Mouse (Mus musculus): ENCODE measurements around the gene Tle6. TPM values are rescaled to one million over a fixed set of nuclear protein-coding genes. Genes with fewer than 3 reads are reported as not detected.

The Tle6 gene
- polyA plus RNA-seq, 1 experiment from 2014 or later = 30.1 TPM

GRCm38 (mm10) chr10:81543633-81544032 lies 57.2 kb downstream of the Tle6 start:
- ATAC-seq (ENCODE audit: low read depth) = no peak
- WGBS = 81% methylated on average over 1 of the region's 1 CpGs
- H3K4me1 ChIP-seq (replicated peaks; ENCODE audit: control insufficient read depth, insufficient read depth, low read length) = peaks cover 31% of the 10 kb centered on the region
- peak overlapping the region; percentile 93 for H3K4me3 ChIP-seq (ENCODE audit: low read length)
- 0 out of 2 replicates have a peak, but pooled peaks cover 5% of the 10 kb centered on the region for H3K36me3 ChIP-seq (ENCODE audit: control insufficient read depth, insufficient read depth, low read length)
- peak overlapping the region; percentile 93 for H3K9ac ChIP-seq (ENCODE audit: low read length)
- H3K27me3 ChIP-seq (ENCODE audit: control insufficient read depth, insufficient read depth, low read depth, low read length) = no peaks in the 10 kb centered on the region
- no peaks in the 10 kb centered on the region for H3K9me3 ChIP-seq (ENCODE audit: control insufficient read depth, low read length)
- peak overlapping the region; percentile 96 for H3K4me2 ChIP-seq (ENCODE audit: low read depth, low read length)
- no peak overlapping the region for H3K27ac ChIP-seq (ENCODE audit: low read length)

DNA sequence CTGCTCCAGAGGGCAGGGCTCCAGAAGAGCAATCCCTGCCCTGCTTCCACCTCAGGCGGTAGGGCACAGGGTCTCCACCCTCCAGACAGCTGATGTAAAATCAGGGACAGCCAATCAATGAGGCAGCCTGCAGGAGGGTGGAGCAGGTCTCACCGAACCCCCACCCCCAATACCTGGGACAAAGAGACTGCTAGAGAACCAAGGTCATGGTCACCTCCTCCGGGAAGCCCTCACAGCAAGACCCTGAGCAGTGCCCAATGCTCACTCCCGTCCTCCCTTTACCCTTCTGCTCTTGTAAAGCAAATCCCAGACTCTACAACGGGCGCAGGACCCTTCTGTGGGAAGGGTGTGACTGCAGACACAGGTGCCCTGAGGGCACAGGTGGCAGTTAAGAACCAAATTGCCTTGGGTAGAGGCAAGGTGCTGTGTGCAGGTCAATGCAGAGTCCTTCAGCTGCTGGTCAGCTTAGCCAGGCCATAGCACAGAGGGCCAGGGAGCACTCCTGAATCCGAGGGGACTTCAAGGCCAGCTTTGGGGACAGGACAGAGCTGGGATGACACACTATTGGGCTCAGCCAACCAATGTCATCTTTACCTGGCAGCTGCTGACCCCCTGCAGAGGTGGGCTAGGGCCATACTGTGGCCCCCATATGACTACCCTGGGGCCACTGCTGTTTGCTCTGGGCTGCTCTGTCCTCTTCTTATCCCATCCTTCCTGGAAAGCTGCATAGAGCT lies 58.0 kb downstream of the Tle6 start:
- Histone ChIP-seq H3K27me3 (ENCODE audit: control insufficient read depth, insufficient read depth, low read depth, low read length) (no peaks in the 10 kb centered on the region), H3K4me1 (replicated peaks; ENCODE audit: control insufficient read depth, insufficient read depth, low read length) (peaks cover 31% of the 10 kb centered on the region), H3K9me3 (ENCODE audit: control insufficient read depth, low read length) (no peaks in the 10 kb centered on the region), H3K36me3 (ENCODE audit: control insufficient read depth, insufficient read depth, low read length) (0 out of 2 replicates have a peak, but pooled peaks cover 5% of the 10 kb centered on the region), H3K27ac (ENCODE audit: low read length) (no peak overlapping the region), H3K9ac (ENCODE audit: low read length) (peak overlapping the region; percentile 93; the same call in 1 of the 2 replicates), H3K4me2 (ENCODE audit: low read depth, low read length) (peak overlapping the region; percentile 96), H3K4me3 (ENCODE audit: low read length) (peak overlapping the region; percentile 93; the same call in 1 of the 2 replicates)
- 66% methylated on average over 7 of the region's 7 CpGs for WGBS
- ATAC-seq (ENCODE audit: low read depth) = no peak

- peaks cover 31% of the 10 kb centered on the region for H3K4me1 ChIP-seq (replicated peaks; ENCODE audit: control insufficient read depth, insufficient read depth, low read length)
- peak overlapping the region; percentile 57 for H3K9ac ChIP-seq (ENCODE audit: low read length)
- H3K27me3 ChIP-seq (ENCODE audit: control insufficient read depth, insufficient read depth, low read depth, low read length) = no peaks in the 10 kb centered on the region
- ATAC-seq (ENCODE audit: low read depth) = no peak
- WGBS = 52% methylated on average over 10 of the region's 10 CpGs
- 0 out of 2 replicates have a peak, but pooled peaks cover 5% of the 10 kb centered on the region for H3K36me3 ChIP-seq (ENCODE audit: control insufficient read depth, insufficient read depth, low read length)
- peak overlapping the region; percentile 55; the same call in 1 of the 2 replicates for H3K27ac ChIP-seq (ENCODE audit: low read length)
- peak overlapping the region; percentile 23 for H3K4me2 ChIP-seq (ENCODE audit: low read depth, low read length)
- H3K9me3 ChIP-seq (ENCODE audit: control insufficient read depth, low read length) = no peaks in the 10 kb centered on the region
- no peak overlapping the region for H3K4me3 ChIP-seq (ENCODE audit: low read length)
These were observed 59.1 kb downstream of the Tle6 start for GRCm38 (mm10) chr10:81541803-81542202.

GRCm38 (mm10) chr10:81541363-81541762 lies 59.5 kb downstream of the Tle6 start:
- peak overlapping the region; percentile 55; the same call in 1 of the 2 replicates for H3K27ac ChIP-seq (ENCODE audit: low read length)
- no peak overlapping the region for H3K4me2 ChIP-seq (ENCODE audit: low read depth, low read length)
- H3K9me3 ChIP-seq (ENCODE audit: control insufficient read depth, low read length) = no peaks in the 10 kb centered on the region
- 0 out of 2 replicates have a peak, but pooled peaks cover 5% of the 10 kb centered on the region for H3K36me3 ChIP-seq (ENCODE audit: control insufficient read depth, insufficient read depth, low read length)
- no peak overlapping the region for H3K4me3 ChIP-seq (ENCODE audit: low read length)
- no peaks in the 10 kb centered on the region for H3K27me3 ChIP-seq (ENCODE audit: control insufficient read depth, insufficient read depth, low read depth, low read length)
- 76% methylated on average over 5 of the region's 5 CpGs for WGBS
- H3K4me1 ChIP-seq (replicated peaks; ENCODE audit: control insufficient read depth, insufficient read depth, low read length) = peaks cover 31% of the 10 kb centered on the region
- H3K9ac ChIP-seq (ENCODE audit: low read length) = peak overlapping the region; percentile 57; the same call in 1 of the 2 replicates
- ATAC-seq (ENCODE audit: low read depth) = no peak

Other genes with a start within 250 kb of the Tle6 start
- gene Mfsd12, start 243.6 kb downstream of the Tle6 start, polyA plus RNA-seq (2015; fragmentation: Nextera tagmentation; extraction: Ambion mirVana) = 13.7 and 13.9 TPM in 2 replicates
- gene 4930404N11Rik, start 235.3 kb downstream of the Tle6 start, polyA plus RNA-seq (2015; fragmentation: Nextera tagmentation; extraction: Ambion mirVana) = 2.0 and 2.2 TPM in 2 replicates
- 95.4 and 105 TPM in 2 replicates for gene Fzr1, start 222.6 kb downstream of the Tle6 start, polyA plus RNA-seq (2015; fragmentation: Nextera tagmentation; extraction: Ambion mirVana)
- gene Dohh, start 216.6 kb downstream of the Tle6 start, polyA plus RNA-seq (2015; fragmentation: Nextera tagmentation; extraction: Ambion mirVana) = 71.4 and 73.1 TPM in 2 replicates
- gene Gm48551, start 216.6 kb downstream of the Tle6 start, polyA plus RNA-seq (2015; fragmentation: Nextera tagmentation; extraction: Ambion mirVana) = 3.0 and 3.1 TPM in 2 replicates
- 1.2 and 1.7 TPM in 2 replicates for gene Gm48552, start 212.1 kb downstream of the Tle6 start, polyA plus RNA-seq (2015; fragmentation: Nextera tagmentation; extraction: Ambion mirVana)
- gene Smim24, start 208.0 kb downstream of the Tle6 start, polyA plus RNA-seq (2015; fragmentation: Nextera tagmentation; extraction: Ambion mirVana) = 7.9 and 9.0 TPM in 2 replicates
- gene Nfic, start 145.4 kb downstream of the Tle6 start, polyA plus RNA-seq (2015; fragmentation: Nextera tagmentation; extraction: Ambion mirVana) = 92.5 and 106 TPM in 2 replicates
- 0.40 and 0.67 TPM in 2 replicates for gene Celf5, start 118.4 kb downstream of the Tle6 start, polyA plus RNA-seq (2015; fragmentation: Nextera tagmentation; extraction: Ambion mirVana)
- gene Ncln, start 104.7 kb downstream of the Tle6 start, polyA plus RNA-seq (2015; fragmentation: Nextera tagmentation; extraction: Ambion mirVana) = 82.9 and 83.6 TPM in 2 replicates
- gene S1pr4, start 100.9 kb downstream of the Tle6 start, polyA plus RNA-seq (2015; fragmentation: Nextera tagmentation; extraction: Ambion mirVana) = 2.8 and 4.1 TPM in 2 replicates
- 1.8 and 2.2 TPM in 2 replicates for gene Gna15, start 76.8 kb downstream of the Tle6 start, polyA plus RNA-seq (2015; fragmentation: Nextera tagmentation; extraction: Ambion mirVana)
- 68.7 and 70.9 TPM in 2 replicates for gene Gna11, start 55.9 kb downstream of the Tle6 start, polyA plus RNA-seq (2015; fragmentation: Nextera tagmentation; extraction: Ambion mirVana)
- gene Aes, start 41.6 kb downstream of the Tle6 start, polyA plus RNA-seq (2015; fragmentation: Nextera tagmentation; extraction: Ambion mirVana) = 377 and 416 TPM in 2 replicates
- gene Tle2, start 26.5 kb downstream of the Tle6 start, polyA plus RNA-seq (2015; fragmentation: Nextera tagmentation; extraction: Ambion mirVana) = 51.2 and 53.3 TPM in 2 replicates
- gene BC025920, start 5.2 kb upstream of the Tle6 start, polyA plus RNA-seq (2015; fragmentation: Nextera tagmentation; extraction: Ambion mirVana) = 0.24 and 0.98 TPM in 2 replicates
- 38.0 and 40.0 TPM in 2 replicates for gene Sirt6, start 26.7 kb upstream of the Tle6 start, polyA plus RNA-seq (2015; fragmentation: Nextera tagmentation; extraction: Ambion mirVana)
- gene Ankrd24, start 27.5 kb upstream of the Tle6 start, polyA plus RNA-seq (2015; fragmentation: Nextera tagmentation; extraction: Ambion mirVana) = 8.5 and 9.2 TPM in 2 replicates
- gene Gm10778, start 48.0 kb upstream of the Tle6 start, polyA plus RNA-seq (2015; fragmentation: Nextera tagmentation; extraction: Ambion mirVana) = 4.8 and 5.0 TPM in 2 replicates
- gene Zfp433, start 103.8 kb upstream of the Tle6 start, polyA plus RNA-seq (2015; fragmentation: Nextera tagmentation; extraction: Ambion mirVana) = 18.5 and 20.9 TPM in 2 replicates
- gene Gm3055, start 170.1 kb upstream of the Tle6 start, polyA plus RNA-seq (2015; fragmentation: Nextera tagmentation; extraction: Ambion mirVana) = 10.2 and 10.6 TPM in 2 replicates
- 2.5 and 3.9 TPM in 2 replicates for gene Gm4767, start 211.1 kb upstream of the Tle6 start, polyA plus RNA-seq (2015; fragmentation: Nextera tagmentation; extraction: Ambion mirVana)